ENCODE assay signal across 27 mouse cellular contexts in the genomic region with DNA sequence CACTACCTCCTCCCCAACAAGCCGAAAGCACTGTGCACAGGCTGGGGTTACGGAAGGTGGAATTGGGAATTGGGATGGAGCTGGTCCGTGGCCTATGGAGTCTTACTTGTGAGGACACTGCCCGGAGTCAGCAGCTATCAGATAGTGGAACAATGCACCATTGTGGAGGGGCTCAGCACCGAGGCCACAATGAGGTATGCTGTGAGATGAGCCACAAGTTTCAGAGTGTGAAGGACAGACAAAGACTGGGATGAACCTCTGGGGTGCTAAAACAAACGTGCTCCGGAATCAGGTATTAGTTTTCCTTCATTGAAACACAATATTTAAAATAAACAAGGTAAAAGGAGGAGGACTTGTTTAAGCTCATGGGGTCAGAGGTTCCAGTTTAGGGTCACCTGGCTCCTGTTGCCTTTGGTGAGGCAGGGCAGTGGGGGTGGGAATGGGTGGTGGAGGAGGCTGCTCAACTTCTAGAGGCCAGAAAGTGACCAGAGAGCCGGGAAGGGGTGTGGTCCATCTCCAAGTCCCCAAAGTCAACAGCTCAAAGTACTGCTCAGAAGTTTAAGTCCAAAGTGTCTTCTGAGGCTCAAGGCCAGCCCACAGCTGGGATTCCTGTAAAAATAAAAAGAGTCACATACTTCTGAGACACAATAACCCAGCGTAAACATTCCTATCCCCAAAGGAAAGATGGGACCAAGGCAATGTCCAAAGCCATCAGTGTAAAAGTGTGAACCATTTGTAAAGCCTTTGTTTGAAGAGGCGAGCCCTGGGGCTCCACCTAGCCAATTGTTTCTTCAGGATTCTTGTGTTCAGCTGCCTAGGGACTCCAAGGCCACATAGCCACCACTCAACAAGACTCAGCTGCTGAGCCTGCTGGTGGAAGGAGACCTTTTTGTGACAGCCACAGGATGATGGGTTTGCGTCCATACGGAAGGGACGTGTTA.
A peak's percentile ranks its signal among the peaks of the same experiment; 100 is the strongest.
DNase-seq lines count a peak whose midpoint lies in the region; ATAC-seq and TF ChIP-seq lines count a peak whose summit lies in the region.
"Had no signal": no experiment of that assay in that cellular context is flagged by ENCODE, and none has a peak within 500 bp of the region (broad histone marks: within the 10 kb centered on the region; RNA-seq: fewer than 3 reads in every experiment).

No protein-coding gene starts in this region.

- H3K4me2 ChIP-seq in kidney, embryonic 14.5 days (replicated peaks; ENCODE audit: low read depth, low read length): no peak overlapping the region
- no peak overlapping the region for H3K4me2 ChIP-seq in kidney, postnatal 0 days (ENCODE audit: low read length)
- H3K4me2 ChIP-seq in liver, embryonic 11.5 days: no peak overlapping the region
- H3K4me2 ChIP-seq: embryonic facial prominence, embryonic 12.5 days; embryonic facial prominence, embryonic 15.5 days; heart, embryonic 12.5 days; heart, embryonic 15.5 days; hindbrain, embryonic 13.5 days had no signal

- no peak for TF ChIP-seq POLR2A in kidney, adult 2 months (IDR thresholded peaks at IDR 0.05; ENCODE audit: low read depth, low read length)
- no peak for TF ChIP-seq POLR2A in ES-Bruce4 (IDR thresholded peaks at IDR 0.05; ENCODE audit: insufficient read depth, low read length)

- H3K36me3 ChIP-seq in kidney, embryonic 14.5 days (ENCODE audit: control insufficient read depth, insufficient read depth, low read length): no peaks in the 10 kb centered on the region
- no peaks in the 10 kb centered on the region for H3K36me3 ChIP-seq in kidney, adult 2 months (ENCODE audit: control insufficient read depth, insufficient read depth, low read length)
- no peaks in the 10 kb centered on the region for H3K36me3 ChIP-seq in kidney, postnatal 0 days (ENCODE audit: insufficient read depth, low read length)
- H3K36me3 ChIP-seq in ES-Bruce4 (ENCODE audit: control insufficient read depth, insufficient read depth, low read length, poor library complexity, severe bottlenecking): no peaks in the 10 kb centered on the region
- H3K36me3 ChIP-seq in liver, embryonic 11.5 days (ENCODE audit: control insufficient read depth, insufficient read depth, low read length): no peaks in the 10 kb centered on the region
- H3K36me3 ChIP-seq: embryonic facial prominence, embryonic 12.5 days; embryonic facial prominence, embryonic 15.5 days; heart, embryonic 12.5 days; heart, embryonic 15.5 days; hindbrain, embryonic 10.5 days; hindbrain, embryonic 13.5 days had no signal

- H3K9me3 ChIP-seq in kidney, embryonic 14.5 days (ENCODE audit: control insufficient read depth, low read length): no peaks in the 10 kb centered on the region
- no peaks in the 10 kb centered on the region for H3K9me3 ChIP-seq in kidney, postnatal 0 days (replicated peaks; ENCODE audit: low read length)
- H3K9me3 ChIP-seq in ES-Bruce4 (replicated peaks; ENCODE audit: control insufficient read depth, insufficient read depth, low read length, poor library complexity, severe bottlenecking): no peaks in the 10 kb centered on the region
- H3K9me3 ChIP-seq in liver, embryonic 11.5 days (ENCODE audit: control insufficient read depth, low read length): no peaks in the 10 kb centered on the region
- H3K9me3 ChIP-seq: embryonic facial prominence, embryonic 12.5 days; embryonic facial prominence, embryonic 15.5 days; heart, embryonic 12.5 days; heart, embryonic 15.5 days; hindbrain, embryonic 10.5 days; hindbrain, embryonic 13.5 days had no signal

- no peak for DNase-seq in kidney, adult 2 months
- DNase-seq in kidney, postnatal 0 days (ENCODE audit: low spot score): peak; percentile 56
- DNase-seq in kidney, adult 18-20 months: no peak
- DNase-seq in R1 (ENCODE audit: low read depth, low spot score): peak; percentile 59
- no peak for DNase-seq in liver, embryonic 11.5 days (ENCODE audit: low spot score)
- DNase-seq: adrenal gland, adult 2 months; adrenal gland, postnatal 14 days; cerebellum, adult 11 months; cerebellum, adult 2 months; cerebellum, adult 9-11 months; cerebellum, postnatal 25 days; forebrain, postnatal 0 days; gastrocnemius, postnatal 25 days; heart, adult 18-20 months; heart, postnatal 10 days; heart, postnatal 36 days had no signal

- no peak overlapping the region for H3K27ac ChIP-seq in kidney, embryonic 14.5 days (ENCODE audit: low read depth, low read length)
- H3K27ac ChIP-seq in kidney, adult 2 months (ENCODE audit: insufficient read depth, low read depth, low read length): no peak overlapping the region
- H3K27ac ChIP-seq in kidney, postnatal 0 days: no peak overlapping the region
- no peak overlapping the region for H3K27ac ChIP-seq in ES-Bruce4 (ENCODE audit: insufficient read depth, low read length)
- no peak overlapping the region for H3K27ac ChIP-seq in liver, embryonic 11.5 days (ENCODE audit: low read depth, low read length)
- H3K27ac ChIP-seq: embryonic facial prominence, embryonic 12.5 days; embryonic facial prominence, embryonic 15.5 days; heart, embryonic 15.5 days; hindbrain, embryonic 10.5 days; hindbrain, embryonic 13.5 days had no signal

- no peak for TF ChIP-seq CTCF in kidney, adult 2 months (conservative IDR thresholded peaks at IDR 0.05; ENCODE audit: insufficient read depth, insufficient read length, low read depth, low read length)
- no peak for TF ChIP-seq CTCF in kidney, postnatal 0 days (IDR thresholded peaks at IDR 0.05; ENCODE audit: low read depth)
- TF ChIP-seq CTCF in ES-Bruce4 (IDR thresholded peaks at IDR 0.05; ENCODE audit: low read depth, low read length): no peak

- no peak overlapping the region for H3K9ac ChIP-seq in kidney, embryonic 14.5 days (ENCODE audit: low read depth, low read length)
- no peak overlapping the region for H3K9ac ChIP-seq in kidney, postnatal 0 days (ENCODE audit: low read depth, low read length)
- no peak overlapping the region for H3K9ac ChIP-seq in ES-Bruce4 (ENCODE audit: low read depth, poor library complexity, severe bottlenecking)
- H3K9ac ChIP-seq in liver, embryonic 11.5 days (ENCODE audit: low read depth, low read length): no peak overlapping the region
- H3K9ac ChIP-seq: embryonic facial prominence, embryonic 12.5 days; embryonic facial prominence, embryonic 15.5 days; forebrain, postnatal 0 days; heart, embryonic 12.5 days; heart, embryonic 15.5 days; hindbrain, embryonic 13.5 days had no signal

- 0 out of 2 replicates have a peak, but pooled peaks have one; percentile 47 for TF ChIP-seq EP300 in ES-Bruce4 (IDR thresholded peaks at IDR 0.05; ENCODE audit: insufficient read depth, low read depth, low read length)

- 55% methylated on average over 13 of the region's 13 CpGs for WGBS in kidney, embryonic 14.5 days
- 65% methylated on average over 13 of the region's 13 CpGs for WGBS in kidney, adult 2 months
- WGBS in kidney, postnatal 0 days: 52% methylated on average over 13 of the region's 13 CpGs
- 73% methylated on average over 13 of the region's 13 CpGs for WGBS in liver, embryonic 11.5 days

- H3K27me3 ChIP-seq in kidney, embryonic 14.5 days (ENCODE audit: control insufficient read depth, insufficient read depth, low read length): no peaks in the 10 kb centered on the region
- H3K27me3 ChIP-seq in kidney, adult 2 months (replicated peaks; ENCODE audit: control insufficient read depth, insufficient read depth, low read length): no peaks in the 10 kb centered on the region
- no peaks in the 10 kb centered on the region for H3K27me3 ChIP-seq in kidney, postnatal 0 days (ENCODE audit: insufficient read depth, low read length)
- no peaks in the 10 kb centered on the region for H3K27me3 ChIP-seq in ES-Bruce4 (ENCODE audit: control insufficient read depth, insufficient read depth, low read length, poor library complexity, severe bottlenecking)
- H3K27me3 ChIP-seq in liver, embryonic 11.5 days (replicated peaks; ENCODE audit: control insufficient read depth, insufficient read depth, low read length): no peaks in the 10 kb centered on the region
- H3K27me3 ChIP-seq: embryonic facial prominence, embryonic 12.5 days; embryonic facial prominence, embryonic 15.5 days; heart, embryonic 12.5 days; heart, embryonic 15.5 days; hindbrain, embryonic 13.5 days had no signal

- ATAC-seq in kidney, embryonic 14.5 days (ENCODE audit: low FRiP score, low TSS enrichment): peak; percentile 86
- no peak for ATAC-seq in kidney, postnatal 0 days (replicated peaks; ENCODE audit: low FRiP score, low read depth)
- no peak for ATAC-seq in frontal cortex, adult (ENCODE audit: low TSS enrichment)
- no peak for ATAC-seq in liver, embryonic 11.5 days (replicated peaks; ENCODE audit: low FRiP score)
- ATAC-seq: forebrain, embryonic 14.5 days; forebrain, postnatal 0 days; hindbrain, embryonic 16.5 days had no signal

- peaks cover 5% of the 10 kb centered on the region; the same call in 1 of the 2 replicates for H3K4me1 ChIP-seq in kidney, embryonic 14.5 days (ENCODE audit: control insufficient read depth, insufficient read depth, low read length)
- H3K4me1 ChIP-seq in kidney, adult 2 months (ENCODE audit: control insufficient read depth, insufficient read depth, low read length): no peaks in the 10 kb centered on the region
- no peaks in the 10 kb centered on the region for H3K4me1 ChIP-seq in kidney, postnatal 0 days (replicated peaks; ENCODE audit: insufficient read depth, low read length)
- H3K4me1 ChIP-seq in ES-Bruce4 (ENCODE audit: control insufficient read depth, insufficient read depth, low read length): peaks cover 3% of the 10 kb centered on the region
- no peaks in the 10 kb centered on the region for H3K4me1 ChIP-seq in liver, embryonic 11.5 days (replicated peaks; ENCODE audit: control insufficient read depth, insufficient read depth, low read length)
- H3K4me1 ChIP-seq: embryonic facial prominence, embryonic 12.5 days; embryonic facial prominence, embryonic 15.5 days; heart, embryonic 12.5 days; heart, embryonic 15.5 days; hindbrain, embryonic 13.5 days had no signal

- no peak overlapping the region for H3K4me3 ChIP-seq in kidney, embryonic 14.5 days (ENCODE audit: low read length)
- H3K4me3 ChIP-seq in kidney, adult 2 months (ENCODE audit: insufficient read depth, low read depth, low read length): no peak overlapping the region
- no peak overlapping the region for H3K4me3 ChIP-seq in kidney, postnatal 0 days (replicated peaks; ENCODE audit: low read depth, low read length)
- no peak overlapping the region for H3K4me3 ChIP-seq in ES-Bruce4 (ENCODE audit: low read depth, low read length)
- H3K4me3 ChIP-seq in liver, embryonic 11.5 days (ENCODE audit: low read depth, low read length): no peak overlapping the region
- H3K4me3 ChIP-seq: embryonic facial prominence, embryonic 12.5 days; embryonic facial prominence, embryonic 15.5 days; heart, embryonic 12.5 days; heart, embryonic 15.5 days; hindbrain, embryonic 10.5 days; hindbrain, embryonic 13.5 days had no signal

Comparison
In these comparisons a context has a peak if more than half of its experiments do, and no peak if none do; other contexts are left out.
1. DNase-seq: peak in kidney, postnatal 0 days (single experiment) and R1 (single experiment); none in kidney, adult 2 months (single experiment), kidney, adult 18-20 months (single experiment) and liver, embryonic 11.5 days (single experiment).